Mouse (Mus musculus) thymus, adult 2 months (tissue): ENCODE measurements around the gene Gm36028. TPM values are rescaled to one million over a fixed set of nuclear protein-coding genes. Genes with fewer than 3 reads are reported as not detected.

Experiments
- DNase-seq: peaks from one replicate; pipeline ENCODE4 v3.0.0; 2021
- H3K27ac ChIP-seq: fragments of 200-500 bp; 2 replicates; pipeline ENCODE4 v1.5.1; 2012; ENCODE audit warnings: low read length, control low read depth; ENCODE audit not compliant: control insufficient read depth, insufficient read depth
- H3K27me3 ChIP-seq: fragments of 200-500 bp; 2 replicates; pipeline ENCODE4 v1.6.1; 2012; ENCODE audit warnings: mild to moderate bottlenecking, low read length, moderate library complexity, mixed read lengths; ENCODE audit not compliant: control insufficient read depth, insufficient read depth
- H3K36me3 ChIP-seq: fragments of 200-500 bp; 2 replicates; pipeline ENCODE4 v1.6.1; 2012; ENCODE audit warnings: mild to moderate bottlenecking, low read length, moderate library complexity; ENCODE audit not compliant: control insufficient read depth, insufficient read depth
- H3K4me1 ChIP-seq: fragments of 200-500 bp; replicated peaks from 2 replicates; pipeline ENCODE4 v1.6.1; 2012; ENCODE audit warnings: low read length; ENCODE audit not compliant: control insufficient read depth, insufficient read depth
- H3K4me3 ChIP-seq: fragments of 200-500 bp; 2 replicates; pipeline ENCODE4 v1.5.1; 2012; ENCODE audit warnings: mild to moderate bottlenecking, low read length, control low read depth, moderate library complexity; ENCODE audit not compliant: control insufficient read depth, insufficient read depth
- CTCF ChIP-seq: fragments of 200-500 bp; IDR thresholded peaks from 2 replicates; pipeline ENCODE4 v1.5.1; 2012; ENCODE audit warnings: mild to moderate bottlenecking, control low read depth, low read length, moderate library complexity, borderline replicate concordance; ENCODE audit not compliant: control insufficient read depth, poor library complexity, insufficient read depth; ENCODE audit errors: extremely low read depth
- POLR2A ChIP-seq: fragments of 200-500 bp; IDR thresholded peaks from 2 replicates; pipeline ENCODE4 v1.6.1; 2012; ENCODE audit warnings: mild to moderate bottlenecking, low read length, control low read depth, moderate library complexity; ENCODE audit not compliant: control insufficient read depth, poor library complexity, insufficient read depth; ENCODE audit errors: extremely low read depth
- WGBS: fragments of 180-500 bp; shearing (Covaris S2); methylation state at CpG from one replicate; pipeline ENCODE4 v1.1.7; 2018; 5-methylcytosine and 5-hydroxymethylcytosine counted together
- polyA plus RNA-seq: library from polyadenylated mRNA; depleted of rRNA; stranded (reverse); fragments of >200 nt; gene quantifications from 2 replicates; pipeline ENCODE4 v1.2.3, GENCODE M21; 2012; rRNA removed

Gene Gm36028
- polyA plus RNA-seq, 1 experiment, result 0.15 TPM

- 86% methylated on average over 10 of the region's 10 CpGs for WGBS
- TF ChIP-seq CTCF, result no peak
- TF ChIP-seq POLR2A, result no peak
- Histone ChIP-seq H3K4me3 (no peak overlapping the region), H3K4me1 (0 out of 2 replicates have a peak, but pooled peaks cover 2% of the 10 kb centered on the region), H3K27ac (no peak overlapping the region), H3K36me3 (no peaks in the 10 kb centered on the region), H3K27me3 (no peaks in the 10 kb centered on the region)
- DNase-seq, result no peak
These were observed 51.9 kb downstream of the Gm36028 start for GRCm38 (mm10) chr16:37808866-37809622.

GRCm38 (mm10) chr16:37807269-37807668 is 53.7 kb downstream of the Gm36028 start:
- TF ChIP-seq CTCF (no peak), POLR2A (no peak)
- no peak for DNase-seq
- WGBS, result 95% methylated on average over 8 of the region's 8 CpGs
- no peak overlapping the region for H3K4me3 ChIP-seq
- H3K27me3 ChIP-seq, result no peaks in the 10 kb centered on the region
- no peaks in the 10 kb centered on the region for H3K36me3 ChIP-seq
- no peaks in the 10 kb centered on the region for H3K4me1 ChIP-seq
- H3K27ac ChIP-seq, result no peak overlapping the region

GRCm38 (mm10) chr16:37805746-37806495 is 55.0 kb downstream of the Gm36028 start:
- no peak for TF ChIP-seq CTCF
- TF ChIP-seq POLR2A, result no peak
- 94% methylated on average over 3 of the region's 3 CpGs for WGBS
- no peak for DNase-seq
- H3K27me3 ChIP-seq, result no peaks in the 10 kb centered on the region
- H3K4me3 ChIP-seq, result no peak overlapping the region
- H3K36me3 ChIP-seq, result no peaks in the 10 kb centered on the region
- no peak overlapping the region for H3K27ac ChIP-seq
- H3K4me1 ChIP-seq, result no peaks in the 10 kb centered on the region

GRCm38 (mm10) chr16:37803387-37803950 is 57.5 kb downstream of the Gm36028 start:
- no peak for DNase-seq
- no peak overlapping the region for H3K27ac ChIP-seq
- TF ChIP-seq POLR2A, result no peak
- no peak for TF ChIP-seq CTCF
- WGBS, result 92% methylated on average over 9 of the region's 9 CpGs
- no peaks in the 10 kb centered on the region for H3K4me1 ChIP-seq
- H3K27me3 ChIP-seq, result no peaks in the 10 kb centered on the region
- H3K4me3 ChIP-seq, result no peak overlapping the region
- no peaks in the 10 kb centered on the region for H3K36me3 ChIP-seq

GRCm38 (mm10) chr16:37802686-37803295 is 58.2 kb downstream of the Gm36028 start:
- H3K4me3 ChIP-seq, result no peak overlapping the region
- TF ChIP-seq CTCF, result no peak
- TF ChIP-seq POLR2A, result no peak
- H3K27me3 ChIP-seq, result no peaks in the 10 kb centered on the region
- H3K4me1 ChIP-seq, result no peaks in the 10 kb centered on the region
- H3K27ac ChIP-seq, result no peak overlapping the region
- no peak for DNase-seq
- no peaks in the 10 kb centered on the region for H3K36me3 ChIP-seq
- WGBS, result 55% methylated on average over 4 of the region's 4 CpGs

- DNase-seq, result no peak
- no peaks in the 10 kb centered on the region for H3K36me3 ChIP-seq
- 26% methylated on average over 2 of the region's 2 CpGs for WGBS
- H3K27me3 ChIP-seq, result no peaks in the 10 kb centered on the region
- H3K27ac ChIP-seq, result no peak overlapping the region
- H3K4me1 ChIP-seq, result no peaks in the 10 kb centered on the region
- no peak for TF ChIP-seq POLR2A
- no peak for TF ChIP-seq CTCF
- H3K4me3 ChIP-seq, result no peak overlapping the region
These were observed 59.8 kb downstream of the Gm36028 start for GRCm38 (mm10) chr16:37801097-37801496.

Other genes with a start within 250 kb of the Gm36028 start
- gene Ndufb4, start 206.7 kb downstream of the Gm36028 start, polyA plus RNA-seq, result 58.1 and 80.2 TPM in 2 replicates
- 9.2 and 9.6 TPM in 2 replicates for gene Fstl1, start 84.3 kb downstream of the Gm36028 start, polyA plus RNA-seq
- 15.3 and 22.7 TPM in 2 replicates for gene Lrrc58, start 7.2 kb upstream of the Gm36028 start, polyA plus RNA-seq
- 0.08 and 0.09 TPM in 2 replicates for gene Gpr156, start 55.4 kb upstream of the Gm36028 start, polyA plus RNA-seq
- 25.1 and 33.1 TPM in 2 replicates for gene Gsk3b, start 227.9 kb upstream of the Gm36028 start, polyA plus RNA-seq